Mouse (Mus musculus): ENCODE results near the gene Gm20388.

GRCm38 (mm10) chr8:120113306-120113705 lies 202.7 kb downstream of the Gm20388 start:
- no peak for TF ChIP-seq CTCF (IDR thresholded peaks at IDR 0.05; ENCODE audit: borderline replicate concordance, extremely low read depth, insufficient read depth, insufficient read length)
- no peak for TF ChIP-seq POLR2A (IDR thresholded peaks at IDR 0.05; ENCODE audit: borderline replicate concordance, extremely low read depth, insufficient read depth, insufficient read length, poor library complexity, severe bottlenecking)

Measured in brain, embryonic 14.5 days (tissue).